Mouse (Mus musculus): ENCODE data around the gene Lrtm2. TPM values are rescaled to one million over a fixed set of nuclear protein-coding genes. Genes with fewer than 3 reads are reported as not detected.

The Lrtm2 gene
- polyA plus RNA-seq, 1 experiment from 2014 or later = 7.9 TPM

DNA sequence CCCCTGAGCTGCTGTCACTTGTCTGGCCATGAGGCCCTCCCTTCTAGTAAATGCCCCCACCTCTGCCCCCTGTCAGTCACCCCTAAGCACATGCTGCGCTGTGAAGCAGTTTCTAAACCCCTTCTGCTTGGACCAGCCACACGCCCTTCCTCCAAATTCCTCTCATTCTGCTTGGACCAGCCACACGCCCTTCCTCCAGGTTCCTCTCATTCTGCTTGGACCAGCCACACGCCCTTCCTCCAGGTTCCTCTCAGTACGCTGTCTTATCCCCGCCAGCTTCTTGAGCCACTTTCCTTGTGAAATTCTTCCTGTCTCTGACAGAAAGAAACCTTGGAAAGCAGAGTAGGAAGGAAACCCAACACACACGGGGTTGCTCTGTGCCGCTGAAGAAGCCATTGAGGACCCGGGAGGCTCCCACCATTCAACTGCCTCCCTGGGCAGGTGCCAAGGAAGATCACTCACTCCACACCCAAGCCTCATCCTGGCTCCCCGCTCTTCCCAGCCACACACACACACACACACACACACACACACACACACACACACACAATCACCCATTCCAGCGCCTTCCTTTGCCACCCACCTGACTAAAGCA is 1.9 kb downstream of the Lrtm2 start:
- Histone ChIP-seq H3K4me2 (ENCODE audit: low read length) (peak overlapping the region; percentile 76), H3K27ac (ENCODE audit: low read length) (no peak overlapping the region), H3K27me3 (replicated peaks; ENCODE audit: control insufficient read depth, insufficient read depth, low read length) (peaks cover 5% of the 10 kb centered on the region; the same call in 1 of the 2 replicates), H3K9me3 (ENCODE audit: control insufficient read depth, low read length) (no peaks in the 10 kb centered on the region), H3K4me3 (replicated peaks; ENCODE audit: low read length) (peak overlapping the region; percentile 54), H3K36me3 (ENCODE audit: control insufficient read depth, insufficient read depth) (no peaks in the 10 kb centered on the region), H3K4me1 (replicated peaks; ENCODE audit: control insufficient read depth, insufficient read depth, low read length) (peaks cover 34% of the 10 kb centered on the region), H3K9ac (replicated peaks; ENCODE audit: low read depth, low read length) (0 out of 2 replicates have a peak overlapping the region, but pooled peaks have one; percentile 7)
- 16% methylated on average over 11 of the region's 11 CpGs for WGBS
- peak; percentile 6 for ATAC-seq

- no peak for ATAC-seq
- H3K9me3 ChIP-seq (ENCODE audit: control insufficient read depth, low read length) = no peaks in the 10 kb centered on the region
- no peak overlapping the region for H3K9ac ChIP-seq (replicated peaks; ENCODE audit: low read depth, low read length)
- peaks cover 34% of the 10 kb centered on the region for H3K4me1 ChIP-seq (replicated peaks; ENCODE audit: control insufficient read depth, insufficient read depth, low read length)
- no peak overlapping the region for H3K27ac ChIP-seq (ENCODE audit: low read length)
- H3K27me3 ChIP-seq (replicated peaks; ENCODE audit: control insufficient read depth, insufficient read depth, low read length) = peaks cover 5% of the 10 kb centered on the region; the same call in 1 of the 2 replicates
- 40% methylated on average over 7 of the region's 7 CpGs for WGBS
- no peak overlapping the region for H3K4me2 ChIP-seq (ENCODE audit: low read length)
- H3K4me3 ChIP-seq (replicated peaks; ENCODE audit: low read length) = no peak overlapping the region
- no peaks in the 10 kb centered on the region for H3K36me3 ChIP-seq (ENCODE audit: control insufficient read depth, insufficient read depth)
Measured at GRCm38 (mm10) chr6:119326541-119326940, 4.0 kb downstream of the Lrtm2 start.

GRCm38 (mm10) chr6:119325978-119326377 is 4.6 kb downstream of the Lrtm2 start:
- ATAC-seq = no peak
- H3K36me3 ChIP-seq (ENCODE audit: control insufficient read depth, insufficient read depth) = no peaks in the 10 kb centered on the region
- WGBS = 69% methylated on average over 6 of the region's 6 CpGs
- H3K27ac ChIP-seq (ENCODE audit: low read length) = no peak overlapping the region
- H3K27me3 ChIP-seq (replicated peaks; ENCODE audit: control insufficient read depth, insufficient read depth, low read length) = peaks cover 1% of the 10 kb centered on the region; the same call in 1 of the 2 replicates
- peaks cover 32% of the 10 kb centered on the region for H3K4me1 ChIP-seq (replicated peaks; ENCODE audit: control insufficient read depth, insufficient read depth, low read length)
- no peak overlapping the region for H3K4me3 ChIP-seq (replicated peaks; ENCODE audit: low read length)
- no peak overlapping the region for H3K9ac ChIP-seq (replicated peaks; ENCODE audit: low read depth, low read length)
- no peak overlapping the region for H3K4me2 ChIP-seq (ENCODE audit: low read length)
- no peaks in the 10 kb centered on the region for H3K9me3 ChIP-seq (ENCODE audit: control insufficient read depth, low read length)

DNA sequence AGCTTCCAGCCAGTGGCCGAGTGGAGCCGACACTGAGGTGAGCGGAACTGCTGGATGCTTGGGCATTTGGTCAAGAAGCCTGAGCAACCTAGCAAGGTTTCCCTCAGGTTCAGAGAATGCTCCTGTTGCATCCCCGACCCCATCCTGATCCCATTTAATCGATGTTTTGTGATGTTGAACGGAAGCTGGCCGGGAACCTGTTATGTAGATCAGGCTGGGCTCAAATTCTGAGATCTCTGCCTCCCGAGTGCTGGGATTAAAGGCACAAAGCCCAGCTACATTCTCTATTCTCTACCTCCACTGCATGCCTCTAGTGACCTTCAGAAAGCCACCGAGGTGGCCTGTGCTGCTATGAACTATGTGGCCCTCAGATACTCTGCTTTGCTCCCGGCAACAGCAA is 5.8 kb downstream of the Lrtm2 start:
- Histone ChIP-seq H3K4me1 (replicated peaks; ENCODE audit: control insufficient read depth, insufficient read depth, low read length) (peaks cover 22% of the 10 kb centered on the region), H3K27me3 (replicated peaks; ENCODE audit: control insufficient read depth, insufficient read depth, low read length) (no peaks in the 10 kb centered on the region), H3K4me2 (ENCODE audit: low read length) (no peak overlapping the region), H3K27ac (ENCODE audit: low read length) (no peak overlapping the region), H3K9ac (replicated peaks; ENCODE audit: low read depth, low read length) (no peak overlapping the region), H3K36me3 (ENCODE audit: control insufficient read depth, insufficient read depth) (no peaks in the 10 kb centered on the region), H3K4me3 (replicated peaks; ENCODE audit: low read length) (no peak overlapping the region), H3K9me3 (ENCODE audit: control insufficient read depth, low read length) (no peaks in the 10 kb centered on the region)
- no peak for ATAC-seq
- WGBS = 49% methylated on average over 10 of the region's 10 CpGs

DNA sequence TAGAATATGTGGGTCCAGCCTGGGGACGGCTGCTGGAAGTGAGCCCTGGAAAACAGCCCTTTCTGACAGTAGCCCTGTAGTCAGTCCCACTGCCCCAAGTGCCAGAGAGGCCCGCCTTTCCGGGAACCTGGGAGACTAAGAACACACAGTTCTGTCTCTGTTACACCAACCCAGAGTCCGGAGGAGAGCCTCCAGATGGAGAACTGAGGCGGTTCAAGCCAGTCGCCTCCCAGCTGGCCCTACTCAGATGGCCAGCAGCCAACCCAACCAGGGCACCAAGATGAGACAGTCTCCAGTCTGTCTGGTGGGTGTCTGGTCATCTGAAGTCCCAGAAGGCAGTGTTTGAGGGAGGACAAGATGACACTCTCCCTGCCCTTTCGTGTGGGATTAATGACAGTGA is 8.8 kb downstream of the Lrtm2 start:
- H3K4me1 ChIP-seq (replicated peaks; ENCODE audit: control insufficient read depth, insufficient read depth, low read length) = peaks cover 10% of the 10 kb centered on the region
- H3K4me3 ChIP-seq (replicated peaks; ENCODE audit: low read length) = no peak overlapping the region
- 73% methylated on average over 7 of the region's 7 CpGs for WGBS
- H3K9me3 ChIP-seq (ENCODE audit: control insufficient read depth, low read length) = no peaks in the 10 kb centered on the region
- no peak for ATAC-seq
- H3K9ac ChIP-seq (replicated peaks; ENCODE audit: low read depth, low read length) = no peak overlapping the region
- H3K27ac ChIP-seq (ENCODE audit: low read length) = no peak overlapping the region
- no peaks in the 10 kb centered on the region for H3K36me3 ChIP-seq (ENCODE audit: control insufficient read depth, insufficient read depth)
- H3K4me2 ChIP-seq (ENCODE audit: low read length) = no peak overlapping the region
- no peaks in the 10 kb centered on the region for H3K27me3 ChIP-seq (replicated peaks; ENCODE audit: control insufficient read depth, insufficient read depth, low read length)

- no peak for ATAC-seq
- Histone ChIP-seq H3K9ac (replicated peaks; ENCODE audit: low read depth, low read length) (no peak overlapping the region), H3K4me2 (ENCODE audit: low read length) (no peak overlapping the region), H3K27ac (ENCODE audit: low read length) (no peak overlapping the region), H3K27me3 (replicated peaks; ENCODE audit: control insufficient read depth, insufficient read depth, low read length) (no peaks in the 10 kb centered on the region), H3K9me3 (ENCODE audit: control insufficient read depth, low read length) (no peaks in the 10 kb centered on the region), H3K4me3 (replicated peaks; ENCODE audit: low read length) (no peak overlapping the region), H3K36me3 (ENCODE audit: control insufficient read depth, insufficient read depth) (no peaks in the 10 kb centered on the region), H3K4me1 (replicated peaks; ENCODE audit: control insufficient read depth, insufficient read depth, low read length) (peaks cover 8% of the 10 kb centered on the region)
- WGBS = 51% methylated on average over 16 of the region's 16 CpGs
Measured at GRCm38 (mm10) chr6:119320481-119320880, 10.1 kb downstream of the Lrtm2 start.

DNA sequence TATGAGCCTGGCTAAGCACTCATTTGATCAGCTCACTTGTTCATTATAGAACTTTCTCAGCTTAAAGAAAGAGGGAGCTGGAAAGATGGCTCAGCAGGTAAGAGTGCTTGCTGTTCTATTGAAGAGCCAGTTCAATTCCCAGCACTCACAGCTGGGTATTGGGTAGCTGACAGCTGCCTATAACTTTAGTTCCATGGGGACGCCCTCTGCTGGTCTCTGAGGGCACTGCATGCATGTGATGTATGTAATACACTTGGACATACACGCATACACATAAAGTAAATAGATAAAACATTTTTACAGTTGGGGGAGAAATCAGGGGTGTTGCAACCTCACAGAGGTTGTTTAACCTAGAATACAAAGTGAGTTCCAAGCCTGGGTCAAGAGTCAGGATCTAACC is 11.2 kb downstream of the Lrtm2 start:
- ATAC-seq = no peak
- Histone ChIP-seq H3K9me3 (ENCODE audit: control insufficient read depth, low read length) (no peaks in the 10 kb centered on the region), H3K27me3 (replicated peaks; ENCODE audit: control insufficient read depth, insufficient read depth, low read length) (no peaks in the 10 kb centered on the region), H3K4me3 (replicated peaks; ENCODE audit: low read length) (no peak overlapping the region), H3K27ac (ENCODE audit: low read length) (no peak overlapping the region), H3K9ac (replicated peaks; ENCODE audit: low read depth, low read length) (no peak overlapping the region), H3K4me1 (replicated peaks; ENCODE audit: control insufficient read depth, insufficient read depth, low read length) (peaks cover 12% of the 10 kb centered on the region), H3K36me3 (ENCODE audit: control insufficient read depth, insufficient read depth) (no peaks in the 10 kb centered on the region), H3K4me2 (ENCODE audit: low read length) (no peak overlapping the region)
- 82% methylated on average over 2 of the region's 2 CpGs for WGBS

DNA sequence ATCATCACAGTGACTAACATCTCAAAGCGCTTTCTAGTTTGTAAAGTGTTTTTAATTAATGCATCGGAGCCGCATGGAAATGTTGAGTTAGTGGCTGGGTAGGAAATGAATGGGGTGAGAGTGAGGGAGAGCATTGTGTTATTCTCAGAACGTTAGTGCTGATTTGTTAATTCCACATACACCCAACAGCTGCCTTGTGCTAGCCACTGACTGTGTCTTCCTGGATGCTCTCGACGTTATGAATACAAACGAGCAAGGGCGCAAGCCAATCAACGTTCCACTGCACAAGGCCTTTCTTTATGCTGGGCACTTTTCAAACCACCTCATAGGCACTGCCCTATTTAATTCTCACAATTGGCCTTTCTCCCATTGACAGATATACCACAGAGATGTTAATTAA is 11.8 kb downstream of the Lrtm2 start:
- 9% methylated on average over 9 of the region's 9 CpGs for WGBS
- no peaks in the 10 kb centered on the region for H3K27me3 ChIP-seq (replicated peaks; ENCODE audit: control insufficient read depth, insufficient read depth, low read length)
- 0 out of 2 replicates have a peak overlapping the region, but pooled peaks have one; percentile 2 for H3K27ac ChIP-seq (ENCODE audit: low read length)
- no peaks in the 10 kb centered on the region for H3K36me3 ChIP-seq (ENCODE audit: control insufficient read depth, insufficient read depth)
- no peak overlapping the region for H3K4me3 ChIP-seq (replicated peaks; ENCODE audit: low read length)
- H3K9me3 ChIP-seq (ENCODE audit: control insufficient read depth, low read length) = no peaks in the 10 kb centered on the region
- H3K9ac ChIP-seq (replicated peaks; ENCODE audit: low read depth, low read length) = no peak overlapping the region
- H3K4me2 ChIP-seq (ENCODE audit: low read length) = no peak overlapping the region
- ATAC-seq = peak; percentile 82
- peaks cover 19% of the 10 kb centered on the region for H3K4me1 ChIP-seq (replicated peaks; ENCODE audit: control insufficient read depth, insufficient read depth, low read length)

DNA sequence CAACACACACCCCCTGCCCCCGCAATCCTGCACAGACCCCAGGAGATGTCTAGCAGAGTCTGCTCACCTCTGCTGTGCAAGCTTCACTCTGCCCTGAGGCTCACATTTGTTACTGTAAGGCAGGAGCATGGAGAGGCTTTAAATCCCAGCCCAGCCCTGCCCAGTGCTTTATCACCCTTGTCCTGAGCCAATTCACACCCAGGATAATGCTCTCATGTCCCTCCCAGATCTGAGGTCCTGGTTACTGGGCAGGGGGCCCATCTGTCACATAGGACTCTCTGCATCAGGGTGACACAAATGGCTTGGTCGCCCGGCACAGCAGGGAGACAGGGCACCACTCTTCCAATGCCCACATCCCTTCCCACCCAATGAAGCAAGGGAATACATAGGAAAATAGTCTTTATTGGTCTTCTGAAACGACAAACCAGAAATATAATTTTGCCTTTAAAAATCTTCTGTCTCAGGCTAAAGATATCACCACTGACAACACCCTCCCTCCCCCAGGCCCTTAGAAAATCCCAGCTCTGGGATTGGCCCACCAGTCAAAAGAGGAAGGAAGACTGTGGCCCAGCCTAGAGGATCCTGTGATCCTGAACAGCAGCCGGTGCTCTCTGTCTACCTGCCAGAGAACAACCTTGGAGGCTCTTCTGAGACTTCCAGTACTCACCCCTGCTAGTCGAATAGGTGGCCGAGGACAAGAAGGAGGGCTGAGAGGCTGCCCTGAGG is 15.7 kb downstream of the Lrtm2 start:
- Histone ChIP-seq H3K4me3 (replicated peaks; ENCODE audit: low read length) (no peak overlapping the region), H3K27ac (ENCODE audit: low read length) (no peak overlapping the region), H3K4me2 (ENCODE audit: low read length) (no peak overlapping the region), H3K9me3 (ENCODE audit: control insufficient read depth, low read length) (no peaks in the 10 kb centered on the region), H3K36me3 (ENCODE audit: control insufficient read depth, insufficient read depth) (no peaks in the 10 kb centered on the region), H3K27me3 (replicated peaks; ENCODE audit: control insufficient read depth, insufficient read depth, low read length) (no peaks in the 10 kb centered on the region), H3K4me1 (replicated peaks; ENCODE audit: control insufficient read depth, insufficient read depth, low read length) (peaks cover 28% of the 10 kb centered on the region), H3K9ac (replicated peaks; ENCODE audit: low read depth, low read length) (no peak overlapping the region)
- no peak for ATAC-seq
- WGBS = 73% methylated on average over 7 of the region's 7 CpGs
